Mouse (Mus musculus): Measurements from ENCODE around the gene Car4.

Gene Car4

DNA sequence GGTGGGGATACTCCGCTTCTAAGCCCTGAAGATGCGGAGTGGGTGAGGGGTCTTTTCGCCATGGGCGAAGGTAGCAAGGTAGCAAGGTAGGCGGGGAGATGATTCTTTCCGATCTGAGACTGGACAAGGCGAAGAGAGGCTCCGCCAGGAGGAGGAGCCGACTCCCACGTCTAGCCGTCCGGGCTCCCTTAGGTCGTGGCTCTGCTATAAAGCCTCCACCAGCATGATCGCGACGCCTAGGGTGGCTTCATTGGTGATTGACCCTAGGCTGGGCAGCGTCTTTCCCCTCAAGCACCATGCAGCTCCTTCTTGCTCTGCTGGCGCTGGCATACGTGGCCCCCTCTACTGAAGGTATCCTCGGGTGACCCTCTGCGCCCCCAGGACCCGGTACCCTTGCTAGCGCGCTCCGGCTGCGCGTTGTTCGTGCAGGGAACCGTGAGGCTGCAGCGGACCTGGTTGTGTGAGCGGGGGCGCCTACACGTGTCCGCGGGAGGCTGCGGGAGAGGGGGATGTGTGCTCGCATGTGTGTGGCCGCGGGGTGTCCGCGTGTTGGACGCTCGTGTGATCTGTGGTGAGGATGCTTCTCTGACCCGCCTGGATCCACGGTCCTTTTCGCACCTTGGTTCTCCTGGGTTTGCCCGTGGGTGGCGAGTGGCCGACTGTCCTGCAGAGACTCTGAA lies at the start of gene Car4:
TSS of gene Car4 (plus strand) at position 196 of the 680 bp plus-strand sequence.
- DNase-seq (ENCODE audit: low spot score in 2 of 2) = no peak

DNA sequence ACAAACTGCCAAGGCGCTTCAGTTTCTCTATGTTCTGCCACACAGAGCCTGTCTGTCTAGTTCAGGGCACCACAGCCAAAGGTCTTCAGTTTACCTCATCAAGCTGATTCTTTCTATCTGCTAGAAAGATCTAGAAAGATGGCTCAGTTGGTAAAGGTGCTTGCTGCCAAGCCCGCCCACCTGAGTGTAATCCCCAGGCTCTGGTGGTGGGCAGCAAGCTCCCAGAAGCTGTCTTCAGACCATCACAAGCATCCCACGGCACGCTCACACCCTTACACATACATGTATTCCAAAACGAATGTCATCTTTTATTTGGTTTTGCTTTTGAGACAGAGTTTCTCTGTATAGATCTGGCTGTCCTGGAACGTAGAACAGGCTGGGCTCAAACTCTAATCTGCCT lies 49.1 kb upstream of the Car4 start:
- no peak for DNase-seq (ENCODE audit: low spot score in 2 of 2)

DNA sequence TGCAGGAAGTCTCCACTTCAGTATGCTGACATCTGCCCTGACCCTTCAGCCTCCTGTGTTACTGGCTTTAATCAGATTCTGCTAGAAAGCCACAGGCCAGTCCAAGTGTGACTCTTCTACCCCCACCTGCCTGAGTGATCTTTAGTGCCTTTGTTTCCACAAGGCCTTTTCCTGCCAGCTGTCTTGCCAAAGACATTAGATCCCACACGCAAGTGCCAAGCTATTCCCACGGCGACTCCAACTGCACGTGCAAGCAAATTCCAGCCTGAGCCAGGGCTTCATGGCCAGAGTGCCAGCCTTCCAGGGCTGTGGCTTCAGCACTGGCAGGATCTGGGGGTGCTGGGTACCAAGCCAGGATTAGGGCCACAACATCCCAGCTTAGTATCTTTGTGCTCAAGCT lies 47.2 kb upstream of the Car4 start:
- no peak for DNase-seq (ENCODE audit: low spot score in 2 of 2)

DNA sequence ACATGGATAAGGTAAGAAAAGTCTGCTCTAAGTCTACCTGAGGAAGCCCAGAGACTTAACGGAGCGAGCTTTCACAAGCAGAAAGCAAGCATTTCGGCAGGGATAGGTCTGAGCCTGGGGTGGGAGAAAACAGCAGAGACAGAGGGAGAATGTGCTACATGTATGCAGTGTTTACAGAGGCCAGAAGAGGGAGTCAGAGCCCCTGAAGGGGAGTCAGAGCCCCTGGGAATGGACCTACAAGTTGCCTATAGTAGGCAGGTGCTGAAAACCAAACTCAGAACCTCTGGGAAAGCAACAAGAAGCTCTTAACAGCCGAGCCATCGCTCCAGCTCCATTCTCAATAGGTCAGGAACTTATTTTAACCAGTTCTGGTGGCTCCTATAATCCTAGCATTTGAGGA lies 42.9 kb upstream of the Car4 start:
- no peak for DNase-seq (ENCODE audit: low spot score in 2 of 2)

DNA sequence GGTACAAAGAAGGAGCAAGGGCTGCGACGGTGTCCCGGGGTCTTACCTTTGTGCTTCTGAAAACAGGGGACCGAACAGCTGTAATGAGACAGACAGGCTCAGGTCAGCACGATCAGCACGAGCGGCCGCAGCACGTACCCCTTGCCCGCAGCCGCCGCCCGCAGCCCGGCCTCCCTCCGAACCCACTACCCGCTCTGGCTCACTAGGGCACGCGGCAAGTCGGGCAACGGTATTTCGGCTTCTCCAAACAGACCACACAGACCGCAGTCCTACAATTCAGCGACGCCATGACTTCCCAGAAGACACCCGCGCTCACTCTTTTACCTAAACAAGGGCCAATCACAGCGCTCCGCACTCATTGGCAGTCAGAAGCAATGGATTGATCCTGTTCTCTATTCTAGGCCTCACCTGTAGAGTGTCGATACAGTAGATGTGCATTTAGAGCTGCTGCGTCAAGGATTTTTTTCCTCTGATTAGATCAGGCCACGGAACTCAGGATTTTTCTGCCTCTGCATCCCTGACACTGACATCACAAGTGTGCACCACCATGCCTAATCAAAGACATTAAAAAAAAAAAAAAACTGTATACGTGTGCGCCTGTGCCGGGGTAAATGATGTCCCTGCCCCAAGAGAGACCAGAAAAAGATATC lies 41.4 kb upstream of the Car4 start, which contains the start of gene Znhit3:
TSS of gene Znhit3 (minus strand) at position 314 of the 650 bp plus-strand sequence.
- DNase-seq (ENCODE audit: low spot score in 2 of 2) = peak; percentile 41 to 77

DNA sequence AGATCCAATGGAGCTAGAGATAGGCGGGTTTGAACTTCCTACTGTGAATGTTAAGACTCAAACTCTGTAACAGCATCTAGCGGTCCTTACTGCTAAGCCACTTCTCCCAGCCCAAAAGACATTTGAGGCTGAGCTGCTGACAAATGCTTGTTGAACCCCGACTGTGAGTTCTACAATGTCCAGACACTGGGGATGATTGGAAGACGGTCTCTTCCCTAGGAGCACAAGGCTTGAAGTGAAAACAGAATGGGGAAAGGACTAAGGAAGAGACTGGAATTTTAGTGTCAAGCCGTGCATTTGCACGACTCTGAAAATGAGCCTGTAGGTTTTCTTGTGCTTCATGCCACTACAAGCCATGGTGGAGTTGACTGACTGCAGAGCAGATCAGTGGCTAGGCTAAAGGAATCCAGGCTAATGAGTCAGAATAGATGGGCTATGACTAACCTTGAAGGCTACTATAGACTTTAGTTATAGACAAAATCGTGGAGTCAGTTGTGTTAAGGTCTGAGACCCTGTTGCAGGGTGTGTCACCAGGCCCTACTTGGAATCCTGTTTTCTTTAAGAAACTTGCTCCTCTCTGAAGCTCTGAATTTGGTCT lies 40.8 kb upstream of the Car4 start:
- DNase-seq (ENCODE audit: low spot score in 2 of 2) = no peak

DNA sequence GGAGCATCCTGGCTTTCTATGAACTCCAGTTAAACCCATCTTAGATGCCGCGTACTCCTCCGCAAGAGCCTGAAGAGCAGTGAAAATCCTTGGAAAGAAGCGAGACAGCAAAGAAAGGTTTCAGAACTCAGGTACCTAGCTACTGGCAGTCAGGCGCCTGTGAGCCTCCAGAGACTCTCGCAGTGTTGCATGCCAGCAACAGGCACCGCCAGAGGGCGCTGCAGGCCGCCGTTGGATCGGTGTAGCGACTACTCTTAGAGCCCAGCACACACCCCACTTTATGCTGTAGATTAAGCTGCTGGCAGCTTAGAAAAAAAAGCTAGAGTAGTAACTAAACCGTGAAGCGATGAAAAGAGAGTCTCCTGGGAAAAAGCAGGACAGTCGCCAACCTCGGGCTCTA lies 39.2 kb upstream of the Car4 start:
- DNase-seq (ENCODE audit: low spot score in 2 of 2) = peak; percentile 92 to 96

DNA sequence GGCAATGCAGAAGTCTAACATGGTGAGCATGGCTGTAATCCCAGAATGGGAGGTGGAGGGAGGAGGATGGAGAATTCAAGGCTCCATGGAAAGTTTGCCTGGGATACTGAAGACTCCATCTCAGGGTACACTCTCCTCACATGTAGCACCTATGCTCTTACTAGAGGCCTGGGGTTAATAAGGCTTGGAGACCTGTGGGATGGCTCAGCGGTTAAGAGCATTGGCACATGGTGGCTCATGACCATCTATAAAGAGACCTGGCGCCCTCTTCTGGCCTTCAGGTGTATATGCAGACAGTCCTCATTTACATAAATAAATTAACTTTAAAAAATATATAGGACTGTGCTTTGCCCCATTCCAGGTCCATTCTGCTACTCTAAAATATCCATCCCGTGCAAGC lies 38.3 kb upstream of the Car4 start:
- peak in 1 of 2 experiments; percentile 17 for DNase-seq (ENCODE audit: low spot score in 2 of 2)

DNA sequence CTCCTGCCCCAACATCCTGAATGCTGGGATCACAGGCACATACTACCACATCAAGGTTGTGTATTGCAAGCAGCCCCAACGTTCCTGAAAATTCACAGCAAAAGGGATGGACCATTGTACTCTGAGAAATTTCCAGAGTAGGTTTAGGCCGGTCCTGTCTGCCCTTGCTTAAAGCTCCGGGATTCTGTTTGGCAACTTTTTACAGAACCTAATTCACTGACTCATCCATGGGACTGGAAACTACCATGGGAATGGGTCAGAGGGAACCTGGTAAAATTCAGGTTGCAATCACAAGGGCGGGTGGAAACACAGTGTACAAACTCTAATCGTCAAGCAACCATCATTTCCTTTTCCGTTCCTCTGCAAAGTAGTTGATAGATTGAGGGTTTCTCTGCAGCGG lies 37.6 kb upstream of the Car4 start:
- no peak for DNase-seq (ENCODE audit: low spot score in 2 of 2)

DNA sequence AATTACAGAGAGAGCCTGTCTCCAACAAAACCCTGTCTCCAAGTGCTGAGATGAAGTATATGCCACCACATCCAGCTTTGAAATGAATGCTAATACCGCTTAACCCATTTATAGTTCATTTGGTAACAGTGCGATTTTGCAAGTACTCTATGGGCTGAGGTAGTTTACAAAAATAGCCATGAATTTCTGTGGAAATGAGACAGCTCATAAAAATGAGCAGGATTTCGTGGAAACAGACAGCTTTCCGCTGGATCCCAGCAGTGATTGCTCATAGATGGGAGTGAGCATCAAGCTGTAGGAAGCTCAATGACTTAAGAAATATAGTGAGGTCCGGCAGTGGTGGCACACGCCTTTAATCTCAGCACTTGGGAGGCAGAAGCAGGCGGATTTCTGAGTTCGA lies 36.6 kb upstream of the Car4 start:
- DNase-seq (ENCODE audit: low spot score in 2 of 2) = no peak

DNA sequence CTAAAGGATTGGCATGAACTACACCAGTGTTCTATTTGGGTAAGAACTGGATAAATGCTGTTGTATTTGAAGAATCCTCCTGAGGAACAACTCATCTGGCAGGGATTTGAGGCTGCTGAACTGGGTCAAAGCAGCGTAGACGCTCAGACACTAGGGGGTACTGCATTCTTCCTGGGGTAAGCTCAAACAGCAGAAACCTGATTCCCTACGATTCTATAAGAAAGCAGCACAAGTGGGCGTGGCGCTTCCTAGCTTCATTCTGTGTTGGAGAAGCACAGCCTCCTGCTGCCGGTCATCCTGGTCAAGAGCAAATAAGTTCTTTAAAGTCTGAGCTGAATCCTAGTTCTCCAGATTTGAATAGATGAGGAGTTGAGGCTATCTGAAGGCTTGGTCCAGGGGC lies 25.3 kb upstream of the Car4 start:
- DNase-seq (ENCODE audit: low spot score in 2 of 2) = no peak

DNA sequence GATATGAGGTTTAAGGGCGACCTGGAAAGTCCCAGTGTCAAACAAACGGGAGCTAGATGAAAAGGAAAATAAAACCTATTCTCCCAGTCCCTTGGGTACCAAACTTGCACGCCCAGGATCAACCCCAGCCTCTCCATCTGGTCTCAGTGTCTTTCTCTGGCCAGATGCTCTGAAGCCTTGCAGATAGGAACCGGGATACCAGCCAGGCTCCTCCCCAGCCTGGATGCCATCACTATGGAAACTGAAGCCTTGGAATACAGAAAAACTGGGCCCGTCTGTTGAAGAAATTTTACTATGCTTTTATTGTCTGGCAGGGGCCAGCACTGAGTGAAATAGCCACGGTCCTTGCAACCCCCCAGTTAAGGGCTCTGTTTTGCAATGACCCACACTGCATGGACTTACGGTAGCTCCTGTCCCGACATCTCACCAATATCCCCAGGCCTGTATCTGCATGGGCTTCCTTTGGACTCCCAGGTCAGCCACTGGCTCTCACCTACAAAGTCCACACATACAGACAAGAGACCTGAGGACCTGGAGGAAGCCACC lies 18.0 kb upstream of the Car4 start:
- peak in 1 of 2 experiments; percentile 41 for DNase-seq (ENCODE audit: low spot score in 2 of 2)

DNA sequence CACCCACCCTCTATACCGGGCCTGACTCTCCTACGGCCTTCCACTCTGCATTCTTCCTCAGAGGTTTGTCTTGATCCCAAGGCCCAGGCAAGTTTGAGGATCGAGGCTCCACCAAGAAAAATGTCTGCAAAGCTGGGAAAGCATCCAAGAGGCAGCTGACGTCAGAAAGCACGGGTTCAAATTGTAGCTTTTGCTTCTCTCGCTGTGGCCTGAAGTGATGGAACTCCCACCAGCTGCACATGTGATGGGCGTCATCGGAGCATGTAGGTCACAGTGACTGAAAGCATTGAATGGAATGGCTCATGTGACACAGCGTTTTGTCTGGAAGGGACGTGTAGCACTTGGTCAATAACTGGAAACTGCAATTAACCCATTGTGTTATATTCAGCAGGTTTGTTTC lies 17.4 kb upstream of the Car4 start:
- no peak for DNase-seq (ENCODE audit: low spot score in 2 of 2)

DNA sequence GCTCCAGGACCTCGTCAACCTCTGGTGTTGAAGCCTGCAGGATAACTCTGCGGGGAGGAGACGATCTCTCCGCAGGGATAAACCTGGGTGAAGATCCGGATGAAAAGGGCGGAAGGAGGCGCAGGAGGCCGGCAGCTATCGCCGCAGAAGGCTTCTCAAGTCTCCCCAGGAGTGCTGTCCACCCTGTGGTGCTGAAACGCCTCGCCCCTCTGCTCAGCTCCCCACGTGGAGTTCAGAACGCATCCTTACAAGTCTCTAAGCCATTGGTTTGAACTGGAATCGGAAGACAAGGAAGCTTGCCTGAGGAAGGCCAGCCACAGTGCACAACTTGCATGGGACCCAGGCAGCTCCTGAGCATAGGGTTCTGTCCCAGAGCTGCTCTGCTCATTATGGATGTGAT lies 13.6 kb upstream of the Car4 start:
- DNase-seq (ENCODE audit: low spot score in 2 of 2) = peak in 1 of 2 experiments; percentile 16

DNA sequence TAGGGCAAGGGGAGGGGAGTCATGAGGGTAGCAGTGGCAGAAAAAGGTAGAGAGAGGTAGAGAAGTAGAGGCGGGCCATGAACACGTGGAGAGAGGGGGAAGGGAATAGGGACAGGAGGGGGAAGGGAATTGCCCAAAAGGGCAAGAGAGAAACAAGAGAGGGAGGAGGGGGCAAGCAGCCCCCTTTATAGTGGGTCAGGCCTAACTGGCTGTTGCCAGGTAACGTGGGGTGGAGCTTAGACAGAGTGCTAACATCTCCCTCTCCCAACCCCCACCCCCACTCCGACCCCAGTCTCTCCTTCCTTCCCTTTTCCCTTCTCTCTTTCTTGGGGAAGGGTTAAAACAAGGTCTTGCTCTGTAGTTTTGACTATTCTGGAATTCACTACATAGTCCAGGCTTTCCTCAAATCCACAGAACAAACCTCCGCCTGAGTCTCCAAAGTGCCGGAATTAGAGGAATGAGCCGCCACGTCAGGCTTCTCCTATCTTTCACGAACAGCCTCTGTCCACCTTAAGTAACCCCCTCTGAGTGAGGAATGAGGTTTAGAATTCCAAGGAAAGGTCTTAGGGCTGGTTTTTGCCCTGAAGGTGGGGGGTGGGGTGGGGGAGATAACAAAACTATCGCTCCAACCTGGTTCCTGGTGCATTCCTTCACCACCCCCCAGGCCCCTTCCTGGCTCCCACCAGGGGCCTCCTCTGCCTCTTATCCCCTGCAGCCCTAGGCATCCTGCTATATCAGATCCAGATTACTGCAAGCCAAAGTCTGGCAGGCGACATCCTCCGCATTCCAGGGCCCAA lies 12.7 kb upstream of the Car4 start:
- no peak for DNase-seq (ENCODE audit: low spot score in 2 of 2)

DNA sequence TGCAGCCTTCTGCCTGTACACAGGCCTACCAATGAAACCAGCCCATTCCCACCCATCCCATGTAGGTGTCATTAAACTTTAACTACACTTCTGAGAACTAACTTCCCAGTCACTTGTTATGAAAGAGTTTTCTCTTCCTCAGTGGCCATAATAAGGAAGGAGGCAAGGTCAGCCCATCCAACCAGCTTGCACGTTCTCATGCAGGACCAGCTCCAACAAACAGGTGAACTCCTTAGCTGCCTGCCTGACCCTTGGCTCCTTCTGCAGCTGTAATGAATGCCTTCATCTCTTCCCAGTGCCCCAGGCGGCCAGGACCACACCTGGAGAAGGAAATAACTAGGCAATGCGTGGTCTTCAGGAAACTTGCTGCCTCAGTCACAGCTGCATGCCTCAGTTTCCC lies 11.7 kb upstream of the Car4 start:
- no peak for DNase-seq (ENCODE audit: low spot score in 2 of 2)

DNA sequence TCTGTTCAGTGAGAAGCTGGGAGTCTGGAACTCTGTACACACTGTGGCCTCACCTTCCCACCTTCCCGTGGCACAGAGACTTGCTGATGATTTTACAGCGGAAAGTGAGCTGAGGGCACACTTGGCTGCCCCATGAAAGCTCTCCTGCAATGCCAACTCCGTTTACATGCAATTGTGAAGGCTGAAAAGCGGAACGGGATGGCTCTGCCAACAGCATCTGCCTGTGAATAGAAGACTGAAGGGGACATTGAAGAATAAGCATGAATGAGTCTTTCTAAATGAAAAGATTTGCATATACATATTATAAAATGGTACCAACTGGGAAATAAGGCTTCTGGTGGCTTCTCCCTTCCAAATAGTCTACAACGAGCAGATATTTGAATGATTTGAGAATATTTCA lies 10.4 kb upstream of the Car4 start:
- peak in 1 of 2 experiments; percentile 20 for DNase-seq (ENCODE audit: low spot score in 2 of 2)

DNA sequence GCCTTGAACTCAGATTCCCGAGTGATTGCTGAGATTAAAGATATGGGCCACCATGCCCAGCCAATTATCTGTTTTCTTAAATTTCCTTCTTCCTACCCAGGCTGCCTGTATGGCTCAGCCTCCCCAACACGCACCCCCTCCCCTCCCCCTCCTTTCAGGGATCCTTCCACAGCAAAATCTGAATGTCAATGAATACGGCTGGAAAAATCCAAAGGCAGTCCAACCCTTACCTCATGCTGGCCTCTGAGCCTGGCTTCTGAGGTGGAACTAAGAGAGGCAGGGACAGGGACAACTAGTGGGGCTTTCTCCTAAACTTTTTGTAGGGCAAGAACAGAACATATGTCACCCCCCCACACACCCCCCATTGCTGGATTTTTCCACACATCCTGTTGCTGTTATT lies 9.5 kb upstream of the Car4 start:
- DNase-seq (ENCODE audit: low spot score in 2 of 2) = no peak

DNA sequence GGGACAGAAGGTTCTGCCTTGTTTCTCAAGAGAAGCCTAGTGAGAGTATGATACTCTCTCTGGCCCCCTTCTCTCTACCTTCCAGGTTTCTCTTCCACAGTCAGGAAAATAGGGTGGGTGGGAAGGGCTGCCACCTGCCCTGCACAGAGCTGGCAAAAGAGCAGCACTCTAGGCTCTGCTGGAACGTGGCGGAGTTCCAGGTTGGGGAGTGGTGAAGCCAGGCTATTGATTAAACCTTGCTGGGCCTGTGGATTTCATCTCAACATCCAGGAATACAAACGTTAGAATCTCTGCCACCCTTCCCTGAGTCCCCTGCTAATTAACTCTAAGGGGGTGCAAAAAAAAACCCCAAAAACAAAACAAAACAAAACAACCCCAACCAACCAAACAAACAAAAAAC lies 9.1 kb upstream of the Car4 start:
- DNase-seq (ENCODE audit: low spot score in 2 of 2) = no peak

DNA sequence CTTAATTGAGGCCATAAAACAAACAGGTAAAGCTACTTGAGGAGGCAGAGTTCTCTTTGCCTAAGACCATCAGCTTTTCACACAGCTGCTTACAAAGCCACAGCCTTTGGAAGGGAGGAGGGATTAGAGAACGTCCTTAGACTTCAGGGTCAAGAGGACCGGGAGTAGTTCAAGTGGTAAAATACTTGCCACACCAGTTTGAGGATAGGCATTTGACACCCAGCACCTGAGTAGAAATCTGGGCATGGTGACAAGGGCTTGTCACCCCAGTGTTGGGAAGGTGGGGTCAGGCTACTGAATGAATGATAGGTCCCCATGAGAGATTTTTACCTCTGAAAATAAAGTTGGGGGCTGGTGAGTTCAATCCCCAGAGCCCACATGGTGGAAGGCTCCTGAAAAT lies 5.0 kb upstream of the Car4 start:
- no peak for DNase-seq (ENCODE audit: low spot score in 2 of 2)

DNA sequence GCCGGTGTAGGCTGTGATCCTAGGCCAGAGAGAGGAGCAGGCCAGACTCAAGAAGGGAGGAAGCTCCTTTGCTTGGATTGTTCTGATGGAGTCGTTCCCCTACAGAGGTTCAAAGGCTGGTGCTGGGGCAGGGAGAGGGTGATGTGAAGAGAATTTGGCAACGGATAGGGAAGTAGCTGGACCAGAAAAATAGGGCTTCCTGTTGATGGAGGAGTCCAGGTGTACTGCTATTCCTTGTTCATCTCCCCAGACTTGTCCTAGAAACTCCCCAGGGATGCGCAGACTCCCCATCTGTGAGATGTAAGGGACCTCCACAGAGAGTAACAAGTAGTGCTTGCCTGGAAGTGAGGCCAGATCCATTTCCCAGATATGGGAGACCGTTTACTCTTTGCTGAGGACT lies 1.2 kb upstream of the Car4 start:
- DNase-seq (ENCODE audit: low spot score in 2 of 2) = no peak

DNA sequence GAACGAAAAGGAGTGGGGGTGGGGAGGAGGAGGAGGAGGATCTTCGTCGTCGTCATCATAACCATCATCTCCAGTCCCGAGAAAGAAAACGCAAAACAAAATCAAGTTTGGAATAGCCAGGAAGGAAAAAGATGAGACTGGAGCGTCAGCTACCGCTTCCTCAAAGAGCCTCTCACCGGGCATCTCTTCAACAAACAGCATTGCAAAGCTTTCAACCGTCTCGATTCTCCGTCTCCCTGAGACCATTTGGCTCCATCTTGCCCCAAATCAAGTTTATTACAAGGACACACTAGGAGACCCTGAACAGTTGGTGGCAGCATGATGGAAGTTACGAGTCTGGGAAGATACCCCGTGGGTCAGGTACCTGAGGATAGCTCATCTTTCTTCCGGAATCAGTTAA lies 415 bp upstream of the Car4 start:
- no peak for DNase-seq (ENCODE audit: low spot score in 2 of 2)
